Mouse (Mus musculus): Measurements from ENCODE around the gene Cyp2c68. TPM values are rescaled to one million over a fixed set of nuclear protein-coding genes. Genes with fewer than 3 reads are reported as not detected.
"Not testable (repeated sequence)": the region's sequence is repeated elsewhere in the genome, so short reads cannot be mapped to it uniquely, and the experiment has no call there.

Gene Cyp2c68
- polyA plus RNA-seq, 1 experiment from 2014 or later = 3.3 TPM

- no peak for TF ChIP-seq CTCF (IDR thresholded peaks at IDR 0.05; ENCODE audit: low read depth)
- TF ChIP-seq EP300 (optimal IDR thresholded peaks at IDR 0.05) = no peak
- 80% methylated on average over 1 of the region's 1 CpGs for WGBS
Measured at GRCm38 (mm10) chr19:39648938-39649337, 91.9 kb downstream of the Cyp2c68 start, which contains the start of gene Cyp2c67. Gene Cyp2c67 (minus strand): TSS chr19:39649051.

GRCm38 (mm10) chr19:39647519-39647918, 93.3 kb downstream of the Cyp2c68 start:
- Histone ChIP-seq H3K4me2 (replicated peaks; ENCODE audit: low read depth) (no peak overlapping the region), H3K4me3 (ENCODE audit: low read depth, low read length) (no peak overlapping the region), H3K27me3 (ENCODE audit: control insufficient read depth, insufficient read depth, low read length) (no peaks in the 10 kb centered on the region), H3K9ac (ENCODE audit: low read length) (no peak overlapping the region), H3K36me3 (ENCODE audit: control insufficient read depth, insufficient read depth, low read length) (no peaks in the 10 kb centered on the region), H3K27ac (replicated peaks) (no peak overlapping the region), H3K9me3 (ENCODE audit: control insufficient read depth, low read length) (no peaks in the 10 kb centered on the region), H3K4me1 (replicated peaks; ENCODE audit: control insufficient read depth, insufficient read depth) (no peaks in the 10 kb centered on the region)
- ATAC-seq (ENCODE audit: low FRiP score, low TSS enrichment) (no peak), DNase-seq (ENCODE audit: low spot score) (no peak)
- TF ChIP-seq CTCF (IDR thresholded peaks at IDR 0.05; ENCODE audit: low read depth) (no peak), EP300 (optimal IDR thresholded peaks at IDR 0.05) (no peak)
- 93% methylated on average over 9 of the region's 9 CpGs for WGBS

More at GRCm38 (mm10) chr19:39648938-39649337, 91.9 kb downstream of the Cyp2c68 start, which contains the start of gene Cyp2c67:
- Histone ChIP-seq H3K27ac (replicated peaks) (no peak within 1 kb of the TSS), H3K4me3 (ENCODE audit: low read depth, low read length) (no peak within 1 kb of the TSS), H3K9ac (ENCODE audit: low read length) (no peak within 1 kb of the TSS), H3K36me3 (ENCODE audit: control insufficient read depth, insufficient read depth, low read length) (no peaks in the 10 kb centered on the region), H3K9me3 (ENCODE audit: control insufficient read depth, low read length) (no peaks in the 10 kb centered on the region), H3K4me2 (replicated peaks; ENCODE audit: low read depth) (no peak within 1 kb of the TSS), H3K4me1 (replicated peaks; ENCODE audit: control insufficient read depth, insufficient read depth) (no peaks in the 10 kb centered on the region), H3K27me3 (ENCODE audit: control insufficient read depth, insufficient read depth, low read length) (no peaks in the 10 kb centered on the region)
- DNase-seq (ENCODE audit: low spot score) (no peak), ATAC-seq (ENCODE audit: low FRiP score, low TSS enrichment) (no peak)

- not testable (repeated sequence) for ATAC-seq (ENCODE audit: low FRiP score, low TSS enrichment); H3K27me3 ChIP-seq (ENCODE audit: control insufficient read depth, insufficient read depth, low read length)
Measured at GRCm38 (mm10) chr19:39644551-39644950, 96.3 kb downstream of the Cyp2c68 start.

More at GRCm38 (mm10) chr19:39644551-39644950, 96.3 kb downstream of the Cyp2c68 start:
- WGBS = 84% methylated on average over 7 of the region's 7 CpGs
- H3K4me2 ChIP-seq (replicated peaks; ENCODE audit: low read depth); H3K27ac ChIP-seq (replicated peaks); H3K9me3 ChIP-seq (ENCODE audit: control insufficient read depth, low read length); H3K9ac ChIP-seq (ENCODE audit: low read length); H3K4me3 ChIP-seq (ENCODE audit: low read depth, low read length); H3K36me3 ChIP-seq (ENCODE audit: control insufficient read depth, insufficient read depth, low read length); H3K4me1 ChIP-seq (replicated peaks; ENCODE audit: control insufficient read depth, insufficient read depth); DNase-seq (ENCODE audit: low spot score): not testable (repeated sequence)

Other genes with a start within 250 kb of the Cyp2c68 start
- not detected in 2 replicates for gene Cyp2c39, start 230.2 kb downstream of the Cyp2c68 start, polyA plus RNA-seq (2015; fragmentation: Nextera tagmentation; extraction: Ambion mirVana)
- gene Cyp2c67, start 92.0 kb downstream of the Cyp2c68 start, polyA plus RNA-seq (2015; fragmentation: Nextera tagmentation; extraction: Ambion mirVana) = not detected in 2 replicates
- 0.19 and 0.25 TPM in 2 replicates for gene Cyp2c40, start 71.8 kb upstream of the Cyp2c68 start, polyA plus RNA-seq (2015; fragmentation: Nextera tagmentation; extraction: Ambion mirVana)
- gene Cyp2c69, start 145.7 kb upstream of the Cyp2c68 start, polyA plus RNA-seq (2015; fragmentation: Nextera tagmentation; extraction: Ambion mirVana) = 0.08 and 0.21 TPM in 2 replicates